Mouse (Mus musculus): ENCODE results near the gene Ube2u. TPM values are rescaled to one million over a fixed set of nuclear protein-coding genes. Genes with fewer than 3 reads are reported as not detected.
A peak's percentile ranks its signal among the peaks of the same experiment; 100 is the strongest.

Gene Ube2u
- not detected in 2 replicates for polyA plus RNA-seq (2012; rRNA removed)

GRCm38 (mm10) chr4:100478592-100479321 is at the start of gene Ube2u:
Gene Ube2u, plus strand, starts transcription at chr4:100478849.
- DNase-seq: peak in 1 of 2 experiments; percentile 6
- Histone ChIP-seq H3K27ac (ENCODE audit: insufficient read depth, low read length) (no peak within 1 kb of the TSS), H3K27me3 (ENCODE audit: control insufficient read depth, insufficient read depth, low read length) (no peaks in the 10 kb centered on the region), H3K4me3 (replicated peaks; ENCODE audit: insufficient read depth, low read depth, low read length) (no peak within 1 kb of the TSS), H3K4me1 (ENCODE audit: control insufficient read depth, insufficient read depth, low read length) (no peaks in the 10 kb centered on the region)
- 22% methylated on average over 15 of the region's 15 CpGs for WGBS
- TF ChIP-seq POLR2A (IDR thresholded peaks at IDR 0.05; ENCODE audit: borderline replicate concordance, insufficient read depth, low read length) (no peak), CTCF (IDR thresholded peaks at IDR 0.05; ENCODE audit: borderline replicate concordance, insufficient read depth, low read depth, low read length) (no peak)

GRCm38 (mm10) chr4:100429371-100429900 is 49.2 kb upstream of the Ube2u start:
- Histone ChIP-seq H3K4me1 (ENCODE audit: control insufficient read depth, insufficient read depth, low read length) (peaks cover 3% of the 10 kb centered on the region; the same call in 1 of the 2 replicates), H3K4me3 (replicated peaks; ENCODE audit: insufficient read depth, low read depth, low read length) (no peak overlapping the region), H3K27me3 (ENCODE audit: control insufficient read depth, insufficient read depth, low read length) (no peaks in the 10 kb centered on the region), H3K27ac (ENCODE audit: insufficient read depth, low read length) (no peak overlapping the region)
- TF ChIP-seq POLR2A (IDR thresholded peaks at IDR 0.05; ENCODE audit: borderline replicate concordance, insufficient read depth, low read length): no peak
- no peak for TF ChIP-seq CTCF (IDR thresholded peaks at IDR 0.05; ENCODE audit: borderline replicate concordance, insufficient read depth, low read depth, low read length)
- WGBS: 48% methylated on average over 2 of the region's 2 CpGs
- no peak for DNase-seq

- H3K27me3 ChIP-seq (ENCODE audit: control insufficient read depth, insufficient read depth, low read length): no peaks in the 10 kb centered on the region
- WGBS: 80% methylated on average over 8 of the region's 8 CpGs
- H3K27ac ChIP-seq (ENCODE audit: insufficient read depth, low read length): no peak overlapping the region
- no peak for DNase-seq
- H3K4me3 ChIP-seq (replicated peaks; ENCODE audit: insufficient read depth, low read depth, low read length): no peak overlapping the region
- TF ChIP-seq POLR2A (IDR thresholded peaks at IDR 0.05; ENCODE audit: borderline replicate concordance, insufficient read depth, low read length) (no peak), CTCF (IDR thresholded peaks at IDR 0.05; ENCODE audit: borderline replicate concordance, insufficient read depth, low read depth, low read length) (no peak)
- H3K4me1 ChIP-seq (ENCODE audit: control insufficient read depth, insufficient read depth, low read length): no peaks in the 10 kb centered on the region
Measured at GRCm38 (mm10) chr4:100435281-100436168, 43.1 kb upstream of the Ube2u start.

GRCm38 (mm10) chr4:100436169-100436547 is 42.5 kb upstream of the Ube2u start:
- Histone ChIP-seq H3K27ac (ENCODE audit: insufficient read depth, low read length) (no peak overlapping the region), H3K4me1 (ENCODE audit: control insufficient read depth, insufficient read depth, low read length) (no peaks in the 10 kb centered on the region), H3K4me3 (replicated peaks; ENCODE audit: insufficient read depth, low read depth, low read length) (no peak overlapping the region), H3K27me3 (ENCODE audit: control insufficient read depth, insufficient read depth, low read length) (no peaks in the 10 kb centered on the region)
- 94% methylated on average over 4 of the region's 4 CpGs for WGBS
- no peak for DNase-seq
- TF ChIP-seq CTCF (IDR thresholded peaks at IDR 0.05; ENCODE audit: borderline replicate concordance, insufficient read depth, low read depth, low read length) (no peak), POLR2A (IDR thresholded peaks at IDR 0.05; ENCODE audit: borderline replicate concordance, insufficient read depth, low read length) (no peak)

GRCm38 (mm10) chr4:100446897-100447296 is 31.8 kb upstream of the Ube2u start:
- no peak for DNase-seq
- Histone ChIP-seq H3K27me3 (ENCODE audit: control insufficient read depth, insufficient read depth, low read length) (no peaks in the 10 kb centered on the region), H3K4me3 (replicated peaks; ENCODE audit: insufficient read depth, low read depth, low read length) (no peak overlapping the region), H3K27ac (ENCODE audit: insufficient read depth, low read length) (no peak overlapping the region), H3K4me1 (ENCODE audit: control insufficient read depth, insufficient read depth, low read length) (no peaks in the 10 kb centered on the region)
- 74% methylated on average over 3 of the region's 3 CpGs for WGBS
- TF ChIP-seq POLR2A (IDR thresholded peaks at IDR 0.05; ENCODE audit: borderline replicate concordance, insufficient read depth, low read length) (no peak), CTCF (IDR thresholded peaks at IDR 0.05; ENCODE audit: borderline replicate concordance, insufficient read depth, low read depth, low read length) (no peak)

GRCm38 (mm10) chr4:100462493-100463120 is 16.0 kb upstream of the Ube2u start:
- TF ChIP-seq POLR2A (IDR thresholded peaks at IDR 0.05; ENCODE audit: borderline replicate concordance, insufficient read depth, low read length) (no peak), CTCF (IDR thresholded peaks at IDR 0.05; ENCODE audit: borderline replicate concordance, insufficient read depth, low read depth, low read length) (no peak)
- no peak for DNase-seq
- WGBS: 50% methylated on average over 9 of the region's 9 CpGs
- Histone ChIP-seq H3K27ac (ENCODE audit: insufficient read depth, low read length) (no peak overlapping the region), H3K27me3 (ENCODE audit: control insufficient read depth, insufficient read depth, low read length) (no peaks in the 10 kb centered on the region), H3K4me3 (replicated peaks; ENCODE audit: insufficient read depth, low read depth, low read length) (no peak overlapping the region), H3K4me1 (ENCODE audit: control insufficient read depth, insufficient read depth, low read length) (no peaks in the 10 kb centered on the region)

GRCm38 (mm10) chr4:100488447-100488846 is 9.8 kb downstream of the Ube2u start:
- 89% methylated on average over 3 of the region's 3 CpGs for WGBS
- no peak overlapping the region for H3K27ac ChIP-seq (ENCODE audit: insufficient read depth, low read length)
- no peak overlapping the region for H3K4me3 ChIP-seq (replicated peaks; ENCODE audit: insufficient read depth, low read depth, low read length)
- H3K27me3 ChIP-seq (ENCODE audit: control insufficient read depth, insufficient read depth, low read length): no peaks in the 10 kb centered on the region
- H3K4me1 ChIP-seq (ENCODE audit: control insufficient read depth, insufficient read depth, low read length): no peaks in the 10 kb centered on the region
- TF ChIP-seq CTCF (IDR thresholded peaks at IDR 0.05; ENCODE audit: borderline replicate concordance, insufficient read depth, low read depth, low read length): no peak
- no peak for TF ChIP-seq POLR2A (IDR thresholded peaks at IDR 0.05; ENCODE audit: borderline replicate concordance, insufficient read depth, low read length)
- DNase-seq: no peak

All from cerebellum, adult 2 months (tissue).